Mouse (Mus musculus) limb, embryonic 11.5 days (tissue): ENCODE measurements around the gene Rps26. TPM values are rescaled to one million over a fixed set of nuclear protein-coding genes. Genes with fewer than 3 reads are reported as not detected.
"Not testable (repeated sequence)": the region's sequence is repeated elsewhere in the genome, so short reads cannot be mapped to it uniquely, and the experiment has no call there.

Experiments
- ATAC-seq: fragments of 200-750 bp; cut with Nextera tagmentation; 2 replicates; pipeline ENCODE4 v1.8.0; 2017; ENCODE audit warnings: low read depth; ENCODE audit not compliant: insufficient number of reproducible peaks, low FRiP score, low TSS enrichment
- DNase-seq: peaks from one replicate; pipeline ENCODE4 v3.0.0-alpha.2; 2015; ENCODE audit warnings: low spot score
- H3K27ac ChIP-seq: fragments of 300-500 bp; sonication (generic); replicated peaks from 2 replicates; pipeline ENCODE4 v1.5.1; 2014; ENCODE audit warnings: low read depth, mild to moderate bottlenecking, low read length
- H3K27me3 ChIP-seq: fragments of 300-500 bp; sonication (generic); 2 replicates; pipeline ENCODE4 v1.6.1; 2014; ENCODE audit warnings: mild to moderate bottlenecking, low read length, mixed read lengths; ENCODE audit not compliant: control insufficient read depth, insufficient read depth
- H3K36me3 ChIP-seq: fragments of 300-500 bp; sonication (generic); 2 replicates; pipeline ENCODE4 v1.6.1; 2014; ENCODE audit warnings: mild to moderate bottlenecking, low read length, moderate library complexity, mixed read lengths; ENCODE audit not compliant: control insufficient read depth, insufficient read depth
- H3K4me1 ChIP-seq: fragments of 300-500 bp; sonication (generic); 2 replicates; pipeline ENCODE4 v1.6.1; 2014; ENCODE audit warnings: low read length, mixed read lengths; ENCODE audit not compliant: control insufficient read depth, insufficient read depth
- H3K4me2 ChIP-seq: fragments of 300-500 bp; sonication (generic); 2 replicates; pipeline ENCODE4 v1.6.1; 2014; ENCODE audit warnings: low read depth, mild to moderate bottlenecking, moderate library complexity; ENCODE audit not compliant: severe bottlenecking
- H3K4me3 ChIP-seq: fragments of 300-500 bp; sonication (generic); 2 replicates; pipeline ENCODE4 v1.5.1; 2014; ENCODE audit warnings: low read depth, low read length
- H3K9ac ChIP-seq: fragments of 300-500 bp; sonication (generic); 2 replicates; pipeline ENCODE4 v1.6.1; 2014; ENCODE audit warnings: mild to moderate bottlenecking, low read length
- H3K9me3 ChIP-seq: fragments of 300-500 bp; sonication (generic); 2 replicates; pipeline ENCODE4 v1.6.1; 2016; ENCODE audit warnings: low read length; ENCODE audit not compliant: control insufficient read depth
- WGBS: fragments of 180-500 bp; shearing (Covaris S2); extraction: QIAGEN DNeasy Blood & Tissue Kit; methylation state at CpG from one replicate; pipeline ENCODE4 v1.1.7; 2014; 5-methylcytosine and 5-hydroxymethylcytosine counted together
- polyA plus RNA-seq: library from polyadenylated mRNA; unstranded; fragments of >200 nt; fragmentation: Nextera tagmentation; extraction: Ambion mirVana; gene quantifications from 2 replicates; pipeline ENCODE4 v1.2.1, GENCODE M21; 2014

Rps26 gene
- polyA plus RNA-seq, 1 experiment from 2014 or later, result 831 TPM

DNA sequence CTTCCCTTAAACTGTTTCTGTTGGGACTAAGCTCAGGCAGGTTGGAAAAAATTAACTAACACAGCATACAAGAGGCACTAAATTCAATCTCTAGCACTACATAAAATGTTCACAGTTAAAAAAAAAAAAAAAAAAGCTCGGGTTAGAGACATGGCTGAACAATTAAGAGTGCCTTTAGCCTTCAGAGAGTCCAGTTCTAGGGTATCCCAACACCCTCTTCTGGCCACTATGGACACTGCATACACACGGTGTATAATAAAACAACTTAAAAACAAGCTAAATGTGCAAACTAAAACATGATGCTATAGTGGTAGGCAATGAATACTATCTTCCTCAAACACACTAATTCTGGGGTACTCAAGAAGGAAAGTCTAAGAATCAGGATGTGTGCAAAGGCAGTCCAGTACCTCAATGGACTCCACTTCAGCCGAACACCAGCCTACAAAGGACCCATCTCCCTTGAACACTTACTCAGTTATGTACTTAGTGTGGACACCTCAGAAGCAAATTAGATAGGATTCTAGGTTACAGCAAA lies 4.5 kb downstream of the Rps26 start:
- no peak overlapping the region for H3K27ac ChIP-seq
- H3K9ac ChIP-seq, result no peak overlapping the region
- 0 out of 2 replicates have a peak, but pooled peaks cover 2% of the 10 kb centered on the region for H3K4me1 ChIP-seq
- no peak overlapping the region for H3K4me2 ChIP-seq
- no peak overlapping the region for H3K4me3 ChIP-seq
- H3K36me3 ChIP-seq, result peaks cover 18% of the 10 kb centered on the region
- ATAC-seq (no peak), DNase-seq (no peak)
- H3K9me3 ChIP-seq, result no peaks in the 10 kb centered on the region
- H3K27me3 ChIP-seq, result no peaks in the 10 kb centered on the region
- WGBS, result 69% methylated on average over 3 of the region's 3 CpGs

GRCm38 (mm10) chr10:128620241-128620640 lies 6.3 kb downstream of the Rps26 start:
- Histone ChIP-seq H3K4me1 (no peaks in the 10 kb centered on the region), H3K36me3 (peaks cover 18% of the 10 kb centered on the region), H3K27ac (no peak overlapping the region), H3K27me3 (no peaks in the 10 kb centered on the region), H3K9ac (no peak overlapping the region), H3K9me3 (no peaks in the 10 kb centered on the region), H3K4me3 (no peak overlapping the region), H3K4me2 (no peak overlapping the region)
- ATAC-seq (no peak), DNase-seq (no peak)

- ATAC-seq, result not testable (repeated sequence)
These were observed 7.4 kb downstream of the Rps26 start for GRCm38 (mm10) chr10:128619148-128619547.

GRCm38 (mm10) chr10:128618570-128618969 lies 8.0 kb downstream of the Rps26 start:
- Histone ChIP-seq H3K36me3 (peaks cover 3% of the 10 kb centered on the region; the same call in 1 of the 2 replicates), H3K4me1 (no peaks in the 10 kb centered on the region), H3K9ac (no peak overlapping the region), H3K4me2 (no peak overlapping the region), H3K27ac (no peak overlapping the region), H3K4me3 (no peak overlapping the region), H3K27me3 (no peaks in the 10 kb centered on the region), H3K9me3 (no peaks in the 10 kb centered on the region)
- ATAC-seq, result no peak
- no peak for DNase-seq
- whole genome bisulfite sequencing, result 71% methylated on average over 1 of the region's 1 CpGs

More at GRCm38 (mm10) chr10:128619148-128619547, 7.4 kb downstream of the Rps26 start:
- not testable (repeated sequence) for H3K4me3 ChIP-seq, H3K9me3 ChIP-seq, DNase-seq, H3K27ac ChIP-seq, H3K4me1 ChIP-seq, H3K4me2 ChIP-seq, H3K9ac ChIP-seq, H3K36me3 ChIP-seq, H3K27me3 ChIP-seq
- WGBS, result 89% methylated on average over 5 of the region's 5 CpGs

DNA sequence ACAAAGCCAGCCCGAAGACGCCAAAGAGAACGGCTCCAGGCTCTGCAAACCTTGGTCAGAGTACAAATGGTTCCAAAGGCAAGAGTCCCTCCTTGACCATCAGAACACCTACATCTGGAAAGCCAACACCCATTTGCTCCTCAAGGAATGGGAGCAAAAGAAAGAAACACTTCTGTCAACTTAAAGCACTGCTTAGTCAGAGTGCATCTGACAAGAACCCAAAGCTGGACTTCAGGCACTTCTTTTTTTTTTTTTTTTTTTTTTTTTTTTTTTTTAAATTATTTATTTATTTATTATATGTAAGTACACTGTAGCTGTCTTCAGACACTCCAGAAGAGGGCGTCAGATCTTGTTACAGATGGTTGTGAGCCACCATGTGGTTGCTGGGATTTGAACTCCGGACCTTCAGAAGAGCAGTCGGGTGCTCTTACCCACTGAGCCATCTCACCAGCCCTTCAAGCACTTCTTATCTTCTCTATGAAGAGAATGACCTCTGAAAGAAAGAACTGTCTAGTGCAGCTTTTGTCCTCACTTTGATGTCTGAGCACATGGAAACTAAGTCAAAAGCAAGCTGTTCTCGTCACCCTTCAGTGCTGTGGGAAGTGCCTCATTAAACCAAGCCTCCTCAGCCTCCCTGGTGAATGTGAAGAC lies 10.6 kb downstream of the Rps26 start:
- H3K9me3 ChIP-seq, DNase-seq, H3K27me3 ChIP-seq, H3K4me1 ChIP-seq, H3K4me2 ChIP-seq, ATAC-seq, H3K27ac ChIP-seq, H3K4me3 ChIP-seq, H3K36me3 ChIP-seq, H3K9ac ChIP-seq: not testable (repeated sequence)
- WGBS, result 86% methylated on average over 6 of the region's 7 CpGs

DNA sequence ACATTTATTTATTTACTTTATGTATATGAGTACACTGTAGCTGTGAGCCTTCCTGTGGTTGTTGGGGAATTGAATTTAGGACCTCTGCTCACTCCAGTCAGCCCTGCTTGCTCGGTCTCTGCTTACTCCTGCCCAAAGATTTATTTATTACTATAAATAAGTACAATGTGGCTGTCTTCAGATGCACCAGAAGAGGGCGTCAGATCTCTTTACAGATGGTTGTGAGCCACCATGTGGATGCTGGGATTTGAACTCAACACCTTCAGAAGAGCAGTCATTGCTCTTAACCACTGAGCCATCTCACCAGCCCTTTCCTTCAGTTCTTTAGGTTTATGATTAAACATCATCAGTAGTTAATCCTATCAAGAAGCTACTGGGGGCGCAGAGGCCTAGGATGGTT lies 11.6 kb downstream of the Rps26 start:
- DNase-seq, result no peak
- WGBS, result 57% methylated on average over 3 of the region's 3 CpGs
- H3K9ac ChIP-seq, result no peak overlapping the region
- H3K4me1 ChIP-seq, result peaks cover 2% of the 10 kb centered on the region; the same call in 1 of the 2 replicates
- ATAC-seq, result no peak
- no peak overlapping the region for H3K27ac ChIP-seq
- no peak overlapping the region for H3K4me2 ChIP-seq
- no peak overlapping the region for H3K4me3 ChIP-seq
- no peaks in the 10 kb centered on the region for H3K27me3 ChIP-seq
- no peaks in the 10 kb centered on the region for H3K36me3 ChIP-seq
- H3K9me3 ChIP-seq, result no peaks in the 10 kb centered on the region; the same call in 1 of the 2 replicates

GRCm38 (mm10) chr10:128613820-128614219 lies 12.7 kb downstream of the Rps26 start:
- H3K9ac ChIP-seq, DNase-seq, H3K36me3 ChIP-seq, H3K4me1 ChIP-seq, ATAC-seq, H3K27me3 ChIP-seq, H3K27ac ChIP-seq, H3K9me3 ChIP-seq, H3K4me2 ChIP-seq, H3K4me3 ChIP-seq: not testable (repeated sequence)
- 71% methylated on average over 4 of the region's 4 CpGs for WGBS

GRCm38 (mm10) chr10:128613154-128613440 lies 13.4 kb downstream of the Rps26 start:
- no peak for DNase-seq
- H3K4me2 ChIP-seq, result no peak overlapping the region
- H3K9ac ChIP-seq, result no peak overlapping the region
- H3K27me3 ChIP-seq, result no peaks in the 10 kb centered on the region
- ATAC-seq, result no peak; the same call in 1 of the 2 replicates
- 52% methylated on average over 6 of the region's 6 CpGs for WGBS
- H3K4me3 ChIP-seq, result no peak overlapping the region
- no peak overlapping the region for H3K27ac ChIP-seq
- no peaks in the 10 kb centered on the region; the same call in 1 of the 2 replicates for H3K9me3 ChIP-seq
- H3K36me3 ChIP-seq, result no peaks in the 10 kb centered on the region
- peaks cover 2% of the 10 kb centered on the region; the same call in 1 of the 2 replicates for H3K4me1 ChIP-seq
